Mouse (Mus musculus) left cerebral cortex, adult 11 months (tissue): ENCODE data around the gene St6gal1.

Experiments
- DNase-seq: peaks from one replicate; pipeline ENCODE4 v3.0.0; 2022; ENCODE audit warnings: low spot score

St6gal1 gene

DNA sequence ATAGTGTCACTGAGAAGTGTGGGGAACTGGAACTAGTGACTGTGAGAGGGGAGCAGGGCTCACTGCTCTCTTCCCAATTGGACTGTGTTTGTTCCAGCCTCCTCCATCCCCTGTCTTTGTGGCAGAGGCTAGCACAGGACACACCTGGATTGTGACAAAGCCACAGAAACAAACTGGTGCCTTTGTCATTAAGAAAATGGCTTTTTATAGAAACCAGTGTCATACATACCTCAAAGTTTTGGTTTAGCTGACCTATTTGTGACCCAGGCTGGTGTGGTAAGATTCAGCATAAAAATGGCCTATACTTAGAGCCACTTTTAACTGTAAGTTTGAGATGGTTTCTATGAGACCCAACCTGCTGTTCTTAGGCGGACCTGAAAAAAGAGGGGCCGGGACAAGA, 116.7 kb downstream of the St6gal1 start:
- DNase-seq, result no peak

DNA sequence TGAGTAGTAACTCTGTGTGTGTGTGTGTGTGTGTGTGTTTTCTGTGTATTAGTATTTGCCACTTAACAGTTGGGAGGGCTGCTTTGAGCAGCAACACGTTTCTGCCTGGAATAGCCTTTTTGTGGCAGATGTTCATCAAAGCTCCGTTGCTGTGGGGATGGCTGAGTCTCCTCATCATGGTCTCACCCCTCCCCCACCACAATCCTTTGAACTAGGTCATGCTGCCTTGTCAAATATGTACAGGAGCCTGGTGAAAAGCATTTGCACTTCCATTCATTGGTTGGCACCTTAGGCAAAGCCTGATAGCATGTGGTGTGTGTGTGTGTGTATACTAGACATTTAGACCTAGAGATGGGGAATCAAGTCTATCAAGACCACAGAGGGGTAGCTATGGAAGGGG, 126.3 kb downstream of the St6gal1 start:
- DNase-seq, result no peak

DNA sequence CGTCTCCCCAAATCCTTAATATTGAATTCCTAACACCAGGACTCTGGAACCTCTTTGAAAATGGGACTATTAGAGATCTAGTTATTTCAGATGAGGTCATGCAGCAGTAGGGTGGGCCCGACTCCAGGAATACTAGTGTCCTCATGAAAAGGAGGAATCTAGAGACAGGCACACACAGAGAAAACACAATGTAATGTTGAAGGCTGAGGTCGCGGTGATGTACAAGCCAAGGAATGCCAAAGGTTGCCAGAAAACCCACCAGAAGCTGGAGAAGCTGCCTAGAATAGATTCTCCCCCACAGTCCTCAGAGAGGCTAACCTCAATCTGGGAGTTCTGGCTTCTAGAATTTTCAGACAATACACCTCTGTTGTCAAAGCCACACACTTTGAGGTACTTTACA, 136.5 kb downstream of the St6gal1 start:
- DNase-seq, result no peak

DNA sequence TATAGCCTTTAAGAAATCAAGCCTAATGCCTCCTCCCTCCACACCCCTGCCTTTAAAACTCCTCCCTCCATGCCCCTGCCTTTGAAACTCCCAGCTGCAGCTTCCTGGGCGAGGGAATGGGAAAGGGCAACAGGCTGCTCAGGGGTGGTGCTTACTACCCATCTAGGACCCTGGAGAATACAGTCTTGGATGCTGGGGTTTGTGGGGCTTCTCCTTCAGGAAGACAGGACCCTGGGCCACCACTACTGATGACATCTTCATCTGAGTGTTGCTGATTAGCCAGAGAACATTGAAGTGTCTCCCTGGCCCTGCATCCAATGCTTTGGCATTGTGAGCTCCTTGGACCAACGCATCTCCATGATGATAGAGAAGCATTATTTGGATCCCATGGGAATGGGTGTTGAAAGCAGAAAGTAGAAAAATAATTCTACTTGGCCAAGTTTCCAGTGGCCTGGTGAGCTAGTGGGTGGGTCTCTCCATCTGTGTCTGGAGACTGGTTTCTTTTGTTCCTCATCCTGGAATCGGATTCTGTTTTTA, 137.0 kb downstream of the St6gal1 start:
- DNase-seq, result no peak

- DNase-seq, result no peak
Observed at GRCm38 (mm10) chr16:23364328-23364990, 139.9 kb downstream of the St6gal1 start.

- no peak for DNase-seq
Observed at GRCm38 (mm10) chr16:23369124-23369523, 144.6 kb downstream of the St6gal1 start.

DNA sequence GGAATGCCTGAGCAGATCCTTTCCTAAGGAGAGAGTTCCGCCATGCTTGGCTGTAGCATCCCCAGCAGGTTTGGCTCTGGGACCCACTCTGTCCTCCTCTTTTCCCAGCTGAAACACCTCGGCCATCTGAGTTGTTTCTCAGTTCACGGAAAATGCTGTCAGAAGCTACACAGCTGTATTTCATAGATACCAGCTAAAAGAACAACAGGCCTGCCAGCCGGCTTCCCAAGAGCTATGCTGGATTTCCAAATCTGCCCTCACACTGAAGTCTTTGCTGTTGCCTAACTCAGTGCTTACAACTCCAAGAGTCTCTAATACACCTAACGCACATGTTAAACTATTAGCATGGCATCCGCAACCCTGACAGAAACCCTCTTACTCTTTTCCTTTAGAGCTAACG, 146.2 kb downstream of the St6gal1 start:
- no peak for DNase-seq

DNA sequence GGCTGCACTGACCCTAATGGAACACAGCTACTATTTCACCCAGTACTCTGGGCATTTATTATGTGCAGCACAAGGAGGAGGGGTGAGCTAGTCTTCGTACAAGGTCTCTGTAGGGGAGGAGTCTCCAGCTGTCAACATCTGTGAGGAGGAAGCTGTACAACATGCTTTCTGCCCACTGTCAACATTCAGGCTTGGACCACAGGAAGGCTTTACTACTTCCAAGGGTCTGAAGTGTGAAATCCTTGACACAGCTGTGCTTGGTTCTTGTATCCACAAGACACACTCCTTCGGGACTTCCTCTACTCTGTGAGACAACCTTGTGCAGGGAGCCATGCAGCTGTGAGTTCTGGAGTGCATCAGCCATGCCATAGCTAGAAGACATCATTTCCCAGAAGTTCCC, 147.8 kb downstream of the St6gal1 start:
- no peak for DNase-seq

DNA sequence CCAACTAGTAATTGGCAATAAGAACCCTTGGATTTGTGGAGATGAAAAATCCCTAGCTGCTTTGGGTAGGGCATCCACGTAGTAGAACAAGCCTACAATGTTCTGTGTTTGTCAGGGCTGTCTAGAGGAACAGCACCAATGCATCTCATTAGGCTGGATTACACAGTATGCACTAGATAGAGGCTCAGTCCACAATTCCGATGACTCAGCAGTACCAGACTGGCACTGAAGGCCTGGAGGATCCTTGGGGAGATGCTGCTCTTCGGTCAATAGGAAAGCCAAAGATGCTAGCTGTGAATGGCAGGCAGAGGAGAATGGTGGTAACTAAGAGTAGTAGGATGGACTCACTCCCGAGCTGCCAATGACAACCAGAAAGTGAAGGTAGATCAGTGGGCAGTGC, 149.5 kb downstream of the St6gal1 start:
- DNase-seq, result no peak

- peak; percentile 35 for DNase-seq
Observed at GRCm38 (mm10) chr16:23374938-23375337, 150.4 kb downstream of the St6gal1 start.

DNA sequence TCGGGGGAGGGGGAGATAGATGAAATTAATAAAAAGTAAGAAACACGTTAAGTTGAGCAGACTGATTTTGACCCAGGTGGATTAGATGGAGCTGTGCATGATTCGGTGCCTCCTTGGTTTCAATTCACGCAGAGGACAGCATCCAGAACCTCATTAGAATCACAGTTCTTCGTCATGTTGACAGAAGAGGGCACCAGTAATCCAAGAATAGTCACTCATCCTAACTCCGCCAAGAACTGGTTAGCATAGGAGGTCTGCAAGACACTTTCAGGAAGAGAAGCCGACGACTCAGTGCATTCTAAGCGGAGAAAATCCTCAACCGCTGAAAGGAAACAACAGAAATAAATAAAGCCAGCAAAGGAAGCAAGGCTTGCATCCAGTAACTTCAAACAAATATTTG, 151.6 kb downstream of the St6gal1 start:
- no peak for DNase-seq

DNA sequence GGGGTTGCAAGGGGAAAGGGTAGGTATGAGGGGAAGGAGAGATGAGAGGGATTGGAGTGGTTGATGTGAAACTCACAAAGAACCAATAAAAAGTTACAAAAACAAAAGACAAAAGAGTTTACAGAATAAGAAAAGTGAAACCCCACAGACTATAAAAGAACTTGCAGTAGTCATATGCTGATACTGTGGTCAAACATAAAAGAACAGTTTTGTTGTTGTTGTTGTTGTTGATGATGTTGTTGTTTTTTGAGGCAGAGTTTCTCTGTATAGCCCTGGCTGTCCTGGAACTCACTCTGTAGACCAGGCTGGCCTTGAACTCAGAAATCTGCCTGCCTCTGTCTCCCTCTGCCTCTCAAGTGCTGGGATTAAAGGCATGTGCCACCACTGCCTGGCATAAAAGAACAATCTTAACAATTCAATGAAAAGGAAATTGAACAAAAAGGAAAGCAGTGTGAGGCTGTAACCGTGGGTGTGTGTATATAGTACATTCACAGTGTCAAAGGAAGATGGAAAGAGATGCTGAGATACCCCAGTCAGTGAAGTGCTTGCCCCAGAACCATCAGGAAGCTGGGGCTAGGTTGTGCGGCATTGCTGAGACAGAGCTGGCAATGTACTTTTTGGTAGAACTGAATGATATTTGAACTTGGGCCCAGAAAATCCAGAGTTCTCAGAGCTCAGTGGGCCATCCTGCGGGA, 155.1 kb downstream of the St6gal1 start:
- no peak for DNase-seq

DNA sequence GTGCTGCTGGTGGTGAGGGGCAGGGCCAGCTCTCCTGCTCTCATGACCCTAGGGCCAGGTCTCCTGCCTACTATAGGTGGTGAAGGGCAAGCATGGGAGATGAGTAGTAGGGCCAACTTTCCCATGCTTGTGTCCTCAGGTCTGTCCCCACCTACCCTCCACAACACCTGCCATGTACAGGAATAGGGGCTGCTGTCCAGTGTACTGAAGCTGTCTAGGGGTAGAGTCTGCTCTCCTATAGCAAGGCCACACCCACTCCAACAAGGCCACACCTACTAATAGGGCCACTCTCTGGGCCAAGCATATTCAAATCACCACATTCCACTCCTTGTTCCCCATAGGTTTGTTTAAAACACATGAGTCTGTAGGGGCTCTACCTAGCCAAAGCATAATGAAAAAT, 159.8 kb downstream of the St6gal1 start:
- no peak for DNase-seq

DNA sequence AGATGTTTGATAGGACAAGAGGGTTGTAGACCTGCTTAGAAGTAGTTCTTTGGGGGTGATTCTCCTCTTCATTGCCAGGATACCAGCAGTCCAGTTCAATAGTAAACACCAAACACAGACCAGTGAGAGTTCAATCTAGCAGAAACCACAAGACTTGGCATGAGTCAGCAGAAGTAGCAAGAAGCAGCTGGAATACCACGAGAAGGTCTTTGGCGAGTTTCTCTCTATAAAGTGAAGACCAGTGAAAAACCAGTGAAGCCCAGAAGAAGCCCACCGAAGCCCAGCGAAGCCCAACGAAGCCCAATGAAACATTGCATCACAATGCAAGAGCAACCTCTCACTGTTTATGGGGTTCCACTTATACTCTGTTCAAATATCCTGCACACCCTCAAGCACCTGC, 173.4 kb downstream of the St6gal1 start:
- DNase-seq, result no peak

DNA sequence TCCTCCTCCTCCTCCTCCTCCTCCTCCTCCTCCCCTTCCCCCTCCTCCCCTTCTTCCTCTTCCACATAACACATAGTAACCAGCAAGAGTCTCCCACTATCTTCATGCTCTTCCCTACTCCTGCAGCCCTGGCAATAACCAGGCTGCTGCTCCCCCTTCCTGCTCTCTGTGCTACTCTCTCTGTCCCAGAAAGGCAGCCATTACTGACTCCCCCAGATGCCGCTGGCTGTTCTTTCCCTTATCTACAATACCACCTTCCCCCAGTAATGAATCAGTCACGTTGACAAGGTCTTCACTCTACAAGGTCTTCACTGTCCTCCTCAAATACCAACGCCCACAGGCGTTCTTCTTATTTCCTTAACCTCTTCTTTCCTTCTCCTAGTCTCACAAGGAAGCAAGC, 176.9 kb downstream of the St6gal1 start:
- no peak for DNase-seq

DNA sequence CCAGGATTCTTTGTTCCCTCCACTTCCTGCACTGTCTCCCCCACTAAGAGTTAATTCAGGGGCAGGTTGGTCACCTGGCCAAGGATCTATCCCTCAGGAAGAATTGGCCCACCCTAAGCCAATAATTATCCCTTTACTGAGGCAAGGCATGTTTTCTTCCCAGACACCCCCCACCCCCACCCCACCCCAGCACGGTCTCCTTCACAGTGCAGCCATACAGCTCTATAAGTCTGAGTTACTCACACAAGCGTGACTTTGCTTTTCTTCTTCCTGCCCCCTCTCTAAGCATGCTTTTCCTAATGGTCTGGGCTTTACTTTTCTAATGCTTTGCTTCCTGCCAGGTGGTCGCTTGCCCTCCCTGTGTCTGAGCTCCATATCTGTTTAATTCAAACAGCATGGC, 177.4 kb downstream of the St6gal1 start:
- no peak for DNase-seq

DNA sequence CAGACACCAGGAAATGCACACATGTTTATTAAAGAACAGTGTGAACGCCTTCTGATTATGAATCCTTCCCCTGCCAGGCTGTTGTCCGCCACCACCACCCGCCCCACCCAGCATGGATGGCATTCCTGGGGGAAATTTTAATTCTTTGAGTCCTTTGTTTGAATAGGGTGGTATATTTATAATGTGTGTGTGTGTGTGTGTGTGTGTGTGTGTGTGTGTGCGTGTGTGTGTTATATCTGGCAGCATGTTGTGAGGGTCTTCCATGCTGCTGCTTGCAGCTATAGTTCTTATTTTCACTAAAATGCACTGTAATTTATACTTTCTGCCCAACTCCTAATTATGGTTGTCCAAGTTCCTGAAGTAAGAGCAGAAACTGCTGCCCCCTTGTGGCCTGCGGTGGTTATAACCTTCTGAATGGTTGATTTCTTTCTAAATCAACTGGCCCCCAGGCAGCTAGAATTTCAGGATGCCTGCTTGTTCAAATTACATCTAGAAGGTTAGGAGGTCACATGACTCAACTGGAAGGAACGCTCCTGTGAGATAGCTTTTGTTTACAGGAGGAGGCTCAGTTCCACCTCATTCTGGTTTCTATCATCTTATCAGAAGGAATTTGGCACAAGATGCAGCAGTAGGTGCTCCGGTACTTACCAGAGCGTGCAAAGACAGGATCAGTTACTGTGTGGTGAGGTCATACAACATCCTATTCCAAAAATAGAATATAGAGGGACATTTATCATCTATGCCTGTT, 178.6 kb downstream of the St6gal1 start:
- peak; percentile 37 for DNase-seq
